Mouse (Mus musculus) erythroblast, embryonic 14.5 days (primary cell): Measurements from ENCODE around the gene Nup205.

Experiments
- GATA1 ChIP-seq: IDR thresholded peaks from 2 replicates; pipeline ENCODE4 v1.6.1; 2012; ENCODE audit warnings: low read length, inconsistent platforms, mixed read lengths
- TAL1 ChIP-seq: IDR thresholded peaks from 3 replicates; pipeline ENCODE4 v1.6.1; 2012; ENCODE audit warnings: low read length, inconsistent platforms, mixed read lengths

GRCm38 (mm10) chr6:35243989-35244388 is 66.8 kb downstream of the Nup205 start:
- no peak for TF ChIP-seq GATA1
- TF ChIP-seq TAL1, result no peak
